Mouse (Mus musculus) midbrain, embryonic 14.5 days (tissue): Measurements from ENCODE around the gene Mapk1ip1l. TPM values are rescaled to one million over a fixed set of nuclear protein-coding genes. Genes with fewer than 3 reads are reported as not detected.

Experiments used
- ATAC-seq: fragments of 200-750 bp; cut with Nextera tagmentation; 2 replicates; pipeline ENCODE4 v1.8.0; 2017; ENCODE audit warnings: moderate number of reproducible peaks, moderate library complexity; ENCODE audit not compliant: low FRiP score, low TSS enrichment
- DNase-seq: peaks from one replicate; pipeline ENCODE4 v3.0.0-alpha.2; 2015
- H3K27ac ChIP-seq: fragments of 300-500 bp; sonication (generic); replicated peaks from 2 replicates; pipeline ENCODE4 v1.5.1; 2014; ENCODE audit warnings: mild to moderate bottlenecking, low read depth, low read length, moderate library complexity
- H3K27me3 ChIP-seq: fragments of 300-500 bp; sonication (generic); 2 replicates; pipeline ENCODE4 v1.6.1; 2014; ENCODE audit warnings: low read length, control low read depth, mixed read lengths; ENCODE audit not compliant: control insufficient read depth, insufficient read depth
- H3K36me3 ChIP-seq: fragments of 300-500 bp; sonication (generic); 2 replicates; pipeline ENCODE4 v1.6.1; 2014; ENCODE audit warnings: low read length, control low read depth; ENCODE audit not compliant: control insufficient read depth, insufficient read depth
- H3K4me1 ChIP-seq: fragments of 300-500 bp; sonication (generic); 2 replicates; pipeline ENCODE4 v1.6.1; 2014; ENCODE audit warnings: mild to moderate bottlenecking, antibody characterized with exemption, low read length, control low read depth; ENCODE audit not compliant: control insufficient read depth, insufficient read depth
- H3K4me2 ChIP-seq: fragments of 300-500 bp; sonication (generic); 2 replicates; pipeline ENCODE4 v1.6.1; 2014; ENCODE audit warnings: mild to moderate bottlenecking, low read length, moderate library complexity
- H3K4me3 ChIP-seq: fragments of 300-500 bp; sonication (generic); replicated peaks from 2 replicates; pipeline ENCODE4 v1.5.1; 2014; ENCODE audit warnings: low read depth, low read length
- H3K9ac ChIP-seq: fragments of 300-500 bp; sonication (generic); replicated peaks from 2 replicates; pipeline ENCODE4 v1.6.1; 2014; ENCODE audit warnings: mild to moderate bottlenecking, low read length, moderate library complexity
- H3K9me3 ChIP-seq: fragments of 300-500 bp; sonication (generic); 2 replicates; pipeline ENCODE4 v1.6.1; 2016; ENCODE audit warnings: low read length, control low read depth, mixed read lengths; ENCODE audit not compliant: control insufficient read depth
- WGBS: fragments of 180-500 bp; shearing (Covaris S2); extraction: QIAGEN DNeasy Blood & Tissue Kit; methylation state at CpG from one replicate; pipeline ENCODE4 v1.1.7; 2014; 5-methylcytosine and 5-hydroxymethylcytosine counted together
- polyA plus RNA-seq: library from polyadenylated mRNA; unstranded; fragments of >200 nt; fragmentation: Nextera tagmentation; extraction: Ambion mirVana; gene quantifications from 2 replicates; pipeline ENCODE4 v1.2.1, GENCODE M21; 2014

Mapk1ip1l gene
- polyA plus RNA-seq, 1 experiment from 2014 or later = 61.4 TPM

GRCm38 (mm10) chr14:47276637-47277393, 21.3 kb upstream of the Mapk1ip1l start, which contains the start of the genes Wdhd1 and Socs4:
TSS of gene Wdhd1 (minus strand) at chr14:47276857.
TSS of gene Socs4 (plus strand) at chr14:47276931.
- under 1% methylated on average over 77 of the region's 77 CpGs for WGBS
- peak; percentile 97 for DNase-seq

GRCm38 (mm10) chr14:47279058-47279457, 19.0 kb upstream of the Mapk1ip1l start:
- no peaks in the 10 kb centered on the region for H3K27me3 ChIP-seq
- H3K4me2 ChIP-seq = no peak overlapping the region
- 0 out of 2 replicates have a peak, but pooled peaks cover 3% of the 10 kb centered on the region for H3K36me3 ChIP-seq
- no peak overlapping the region for H3K4me3 ChIP-seq
- H3K9me3 ChIP-seq = no peaks in the 10 kb centered on the region
- peaks cover 14% of the 10 kb centered on the region for H3K4me1 ChIP-seq
- H3K9ac ChIP-seq = no peak overlapping the region
- ATAC-seq (no peak), DNase-seq (no peak)
- 83% methylated on average over 2 of the region's 2 CpGs for WGBS
- H3K27ac ChIP-seq = no peak overlapping the region

More at GRCm38 (mm10) chr14:47276637-47277393, 21.3 kb upstream of the Mapk1ip1l start, which contains the start of the genes Wdhd1 and Socs4:
- H3K27me3 ChIP-seq = no peaks in the 10 kb centered on the region
- peak within 1 kb of the TSS; percentile 95 for H3K27ac ChIP-seq
- H3K9ac ChIP-seq = peak within 1 kb of the TSS; percentile 75
- H3K4me3 ChIP-seq = peak within 1 kb of the TSS; percentile 82
- no peaks in the 10 kb centered on the region for H3K9me3 ChIP-seq
- H3K4me1 ChIP-seq = peaks cover 14% of the 10 kb centered on the region
- peak; percentile 96 for ATAC-seq
- H3K4me2 ChIP-seq = peak within 1 kb of the TSS; percentile 73
- peaks cover 10% of the 10 kb centered on the region; the same call in 1 of the 2 replicates for H3K36me3 ChIP-seq

GRCm38 (mm10) chr14:47281535-47281934, 16.5 kb upstream of the Mapk1ip1l start:
- Histone ChIP-seq H3K4me2 (no peak overlapping the region), H3K9me3 (no peaks in the 10 kb centered on the region), H3K4me3 (no peak overlapping the region), H3K36me3 (no peaks in the 10 kb centered on the region), H3K27me3 (no peaks in the 10 kb centered on the region), H3K4me1 (peaks cover 8% of the 10 kb centered on the region), H3K9ac (no peak overlapping the region), H3K27ac (no peak overlapping the region)
- ATAC-seq = no peak
- no peak for DNase-seq
- WGBS = 94% methylated on average over 4 of the region's 4 CpGs

GRCm38 (mm10) chr14:47283568-47283967, 14.5 kb upstream of the Mapk1ip1l start:
- WGBS = 96% methylated on average over 7 of the region's 7 CpGs
- no peak for DNase-seq
- Histone ChIP-seq H3K9ac (no peak overlapping the region), H3K4me2 (no peak overlapping the region), H3K27me3 (no peaks in the 10 kb centered on the region), H3K4me3 (no peak overlapping the region), H3K4me1 (no peaks in the 10 kb centered on the region), H3K27ac (no peak overlapping the region), H3K36me3 (no peaks in the 10 kb centered on the region), H3K9me3 (no peaks in the 10 kb centered on the region)
- no peak for ATAC-seq

GRCm38 (mm10) chr14:47285271-47285670, 12.8 kb upstream of the Mapk1ip1l start:
- Histone ChIP-seq H3K4me3 (no peak overlapping the region), H3K4me1 (no peaks in the 10 kb centered on the region), H3K27me3 (no peaks in the 10 kb centered on the region), H3K9ac (no peak overlapping the region), H3K9me3 (no peaks in the 10 kb centered on the region), H3K36me3 (peaks cover 7% of the 10 kb centered on the region), H3K27ac (no peak overlapping the region), H3K4me2 (no peak overlapping the region)
- ATAC-seq (no peak), DNase-seq (no peak)
- 96% methylated on average over 2 of the region's 2 CpGs for WGBS

GRCm38 (mm10) chr14:47286215-47286614, 11.9 kb upstream of the Mapk1ip1l start:
- H3K27ac ChIP-seq = no peak overlapping the region
- H3K4me1 ChIP-seq = no peaks in the 10 kb centered on the region
- 86% methylated on average over 1 of the region's 1 CpGs for WGBS
- H3K9ac ChIP-seq = no peak overlapping the region
- no peak for ATAC-seq
- H3K4me3 ChIP-seq = no peak overlapping the region
- DNase-seq = no peak
- H3K36me3 ChIP-seq = peaks cover 12% of the 10 kb centered on the region
- H3K27me3 ChIP-seq = no peaks in the 10 kb centered on the region
- H3K4me2 ChIP-seq = no peak overlapping the region
- no peaks in the 10 kb centered on the region for H3K9me3 ChIP-seq

GRCm38 (mm10) chr14:47287021-47287420, 11.0 kb upstream of the Mapk1ip1l start:
- WGBS = 81% methylated on average over 5 of the region's 5 CpGs
- no peak for ATAC-seq
- peaks cover 12% of the 10 kb centered on the region for H3K36me3 ChIP-seq

GRCm38 (mm10) chr14:47291772-47292171, 6.3 kb upstream of the Mapk1ip1l start:
- no peak overlapping the region for H3K4me3 ChIP-seq
- no peak overlapping the region for H3K27ac ChIP-seq
- no peaks in the 10 kb centered on the region for H3K27me3 ChIP-seq
- 80% methylated on average over 1 of the region's 1 CpGs for WGBS
- H3K4me2 ChIP-seq = no peak overlapping the region
- no peaks in the 10 kb centered on the region for H3K9me3 ChIP-seq
- H3K36me3 ChIP-seq = peaks cover 12% of the 10 kb centered on the region
- H3K4me1 ChIP-seq = 0 out of 2 replicates have a peak, but pooled peaks cover 4% of the 10 kb centered on the region
- no peak for DNase-seq
- no peak overlapping the region for H3K9ac ChIP-seq
- ATAC-seq = no peak

More at GRCm38 (mm10) chr14:47287021-47287420, 11.0 kb upstream of the Mapk1ip1l start:
- Histone ChIP-seq H3K27ac (no peak overlapping the region), H3K4me1 (no peaks in the 10 kb centered on the region), H3K4me2 (no peak overlapping the region), H3K9me3 (no peaks in the 10 kb centered on the region), H3K27me3 (no peaks in the 10 kb centered on the region), H3K4me3 (no peak overlapping the region), H3K9ac (no peak overlapping the region)
- no peak for DNase-seq

GRCm38 (mm10) chr14:47294136-47294535, 3.9 kb upstream of the Mapk1ip1l start:
- ATAC-seq = no peak
- WGBS = 42% methylated on average over 4 of the region's 4 CpGs
- no peak overlapping the region for H3K9ac ChIP-seq

More at GRCm38 (mm10) chr14:47294136-47294535, 3.9 kb upstream of the Mapk1ip1l start:
- Histone ChIP-seq H3K36me3 (peaks cover 12% of the 10 kb centered on the region), H3K4me2 (no peak overlapping the region), H3K27ac (no peak overlapping the region), H3K9me3 (no peaks in the 10 kb centered on the region), H3K4me1 (peaks cover 4% of the 10 kb centered on the region; the same call in 1 of the 2 replicates), H3K4me3 (no peak overlapping the region), H3K27me3 (no peaks in the 10 kb centered on the region)
- peak; percentile 25 for DNase-seq
